Mouse (Mus musculus) CD4-positive naive resting alpha-beta T cell, adult 76 days (primary cell): ENCODE measurements around the gene Creg2. TPM values are rescaled to one million over a fixed set of nuclear protein-coding genes. Genes with fewer than 3 reads are reported as not detected.

Experiments
- total RNA-seq: library from RNA; stranded (reverse); gene quantifications from one replicate; pipeline ENCODE4 v1.2.4, GENCODE M21; 2023

Gene Creg2
- not detected for total RNA-seq

GRCm38 (mm10) chr1:39651241-39651548 is at the start of gene Creg2:
Creg2 (minus strand) TSS chr1:39651474.

GRCm38 (mm10) chr1:39577253-39577705 is 74.0 kb downstream of the Creg2 start, which contains the start of gene Rnf149:
Rnf149 (minus strand) TSS chr1:39577405.

Other genes with a start within 250 kb of the Creg2 start
- 3.4 TPM for gene Tbc1d8, start 172.7 kb downstream of the Creg2 start, total RNA-seq
- 31.0 TPM for gene Cnot11, start 116.5 kb downstream of the Creg2 start, total RNA-seq
- 32.3 TPM for gene Rnf149, start 74.1 kb downstream of the Creg2 start, total RNA-seq
- not detected for gene Rfx8, start 69.5 kb upstream of the Creg2 start, total RNA-seq
- gene Gm3646, start 153.9 kb upstream of the Creg2 start, total RNA-seq: not detected
- 379 TPM for gene Map4k4, start 249.4 kb upstream of the Creg2 start, total RNA-seq